Comparison of ENCODE assay signal across 27 mouse cellular contexts in the genomic region with DNA sequence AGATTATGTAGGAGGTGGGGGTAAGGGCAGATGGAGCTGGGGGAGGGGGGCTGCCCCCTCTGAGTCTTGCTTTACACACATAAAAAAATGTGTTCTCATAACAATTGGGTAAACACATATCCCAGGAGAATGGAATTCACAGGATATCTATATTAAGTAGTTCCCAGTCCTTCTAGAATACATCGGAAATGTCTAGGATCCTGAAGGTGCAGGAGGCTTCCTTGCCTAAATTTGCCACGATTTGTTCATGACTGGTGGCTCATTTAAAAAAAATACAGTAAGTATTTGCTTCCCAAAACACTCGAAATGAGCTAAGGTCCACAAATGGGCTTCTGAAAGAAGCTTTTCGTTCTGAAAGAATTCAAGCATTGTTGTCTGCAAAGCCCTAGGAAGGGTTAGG.
A peak's percentile ranks its signal among the peaks of the same experiment; 100 is the strongest.
DNase-seq lines count a peak whose midpoint lies in the region; ATAC-seq and TF ChIP-seq lines count a peak whose summit lies in the region.
"Had no signal": no experiment of that assay in that cellular context is flagged by ENCODE, and none has a peak within 500 bp of the region (broad histone marks: within the 10 kb centered on the region; RNA-seq: fewer than 3 reads in every experiment).

No protein-coding gene starts in this region.

- no peak for DNase-seq in gastrocnemius, adult 2 months
- DNase-seq in gastrocnemius, postnatal 4 days (ENCODE audit: low spot score in 2 of 2) = no peak
- no peak for DNase-seq in heart, adult 18-20 months
- DNase-seq in kidney, postnatal 0 days (ENCODE audit: low spot score) = peak; percentile 34
- DNase-seq in kidney, adult 18-20 months = no peak
- peak; percentile 28 for DNase-seq in midbrain, embryonic 11.5 days (ENCODE audit: low spot score, missing footprints)
- DNase-seq in midbrain, embryonic 10.5 days (ENCODE audit: low spot score) = no peak
- DNase-seq: adrenal gland, adult 8-10 months; adrenal gland, postnatal 36 days; B cell, adult 2 months; cerebellum, adult 11 months; cerebellum, adult 8-10 months; cerebellum, postnatal 14 days; embryo, embryonic 11 days; gastrocnemius, postnatal 36 days; heart, postnatal 36 days had no signal

- peak overlapping the region; percentile 64 for H3K27ac ChIP-seq in gastrocnemius, adult 2 months
- H3K27ac ChIP-seq in heart, embryonic 15.5 days = peak overlapping the region; percentile 37; the same call in 1 of the 2 replicates
- H3K27ac ChIP-seq in kidney, postnatal 0 days = no peak overlapping the region
- H3K27ac ChIP-seq in midbrain, embryonic 11.5 days (ENCODE audit: low read depth, low read length) = no peak overlapping the region
- H3K27ac ChIP-seq in midbrain, embryonic 10.5 days (replicated peaks) = no peak overlapping the region
- H3K27ac ChIP-seq: embryonic facial prominence, embryonic 15.5 days; forebrain, embryonic 10.5 days; heart, embryonic 13.5 days; hindbrain, embryonic 12.5 days had no signal

- ATAC-seq in heart, embryonic 15.5 days (replicated peaks; ENCODE audit: insufficient number of reproducible peaks, insufficient read depth, low FRiP score, low read depth) = no peak
- no peak for ATAC-seq in kidney, postnatal 0 days (replicated peaks; ENCODE audit: low FRiP score, low read depth)
- ATAC-seq in midbrain, embryonic 11.5 days (ENCODE audit: low FRiP score) = no peak
- ATAC-seq: CD4-positive, CD25-positive, alpha-beta regulatory T cell, adult 4 months; forebrain, embryonic 14.5 days; hindbrain, embryonic 16.5 days; inflammation-experienced regulatory T-cells, adult 6 months had no signal

- H3K4me2 ChIP-seq in heart, embryonic 15.5 days = no peak overlapping the region
- H3K4me2 ChIP-seq in kidney, postnatal 0 days (ENCODE audit: low read length) = no peak overlapping the region
- no peak overlapping the region for H3K4me2 ChIP-seq in midbrain, embryonic 11.5 days
- H3K4me2 ChIP-seq: embryonic facial prominence, embryonic 15.5 days; heart, embryonic 13.5 days; hindbrain, embryonic 12.5 days had no signal

- intact Hi-C loops in gastrocnemius, adult 2 months (cut with DNase I) = no loop called here

- H3K4me3 ChIP-seq in gastrocnemius, adult 2 months = no peak overlapping the region
- no peak overlapping the region for H3K4me3 ChIP-seq in heart, embryonic 15.5 days
- H3K4me3 ChIP-seq in kidney, postnatal 0 days (replicated peaks; ENCODE audit: low read depth, low read length) = no peak overlapping the region
- H3K4me3 ChIP-seq in midbrain, embryonic 11.5 days (ENCODE audit: low read depth, low read length) = no peak overlapping the region
- H3K4me3 ChIP-seq in midbrain, embryonic 10.5 days = no peak overlapping the region
- H3K4me3 ChIP-seq: embryonic facial prominence, embryonic 15.5 days; erythroblast, embryonic 14.5 days; forebrain, embryonic 10.5 days; heart, embryonic 13.5 days; hindbrain, embryonic 12.5 days had no signal

- no peaks in the 10 kb centered on the region for H3K27me3 ChIP-seq in heart, embryonic 15.5 days
- no peaks in the 10 kb centered on the region for H3K27me3 ChIP-seq in kidney, postnatal 0 days (ENCODE audit: insufficient read depth, low read length)
- no peaks in the 10 kb centered on the region for H3K27me3 ChIP-seq in midbrain, embryonic 11.5 days (ENCODE audit: control insufficient read depth, insufficient read depth, low read length)
- no peaks in the 10 kb centered on the region for H3K27me3 ChIP-seq in midbrain, embryonic 10.5 days (ENCODE audit: low read depth, poor library complexity, severe bottlenecking)
- H3K27me3 ChIP-seq: embryonic facial prominence, embryonic 15.5 days; heart, embryonic 13.5 days; hindbrain, embryonic 12.5 days had no signal

- no peak overlapping the region for H3K9ac ChIP-seq in heart, embryonic 15.5 days
- H3K9ac ChIP-seq in kidney, postnatal 0 days (ENCODE audit: low read depth, low read length) = no peak overlapping the region
- H3K9ac ChIP-seq in midbrain, embryonic 11.5 days (ENCODE audit: low read length) = no peak overlapping the region
- H3K9ac ChIP-seq: embryonic facial prominence, embryonic 15.5 days; heart, embryonic 13.5 days; hindbrain, embryonic 12.5 days had no signal

- no peak for TF ChIP-seq CTCF in gastrocnemius, adult 2 months (IDR thresholded peaks at IDR 0.05)
- TF ChIP-seq CTCF in kidney, postnatal 0 days (IDR thresholded peaks at IDR 0.05; ENCODE audit: low read depth) = no peak

- H3K9me3 ChIP-seq in heart, embryonic 15.5 days (replicated peaks) = no peaks in the 10 kb centered on the region
- no peaks in the 10 kb centered on the region for H3K9me3 ChIP-seq in kidney, postnatal 0 days (replicated peaks; ENCODE audit: low read length)
- H3K9me3 ChIP-seq in midbrain, embryonic 11.5 days (ENCODE audit: control insufficient read depth, low read length) = no peaks in the 10 kb centered on the region
- no peaks in the 10 kb centered on the region for H3K9me3 ChIP-seq in midbrain, embryonic 10.5 days (replicated peaks)
- H3K9me3 ChIP-seq: embryonic facial prominence, embryonic 15.5 days; forebrain, embryonic 10.5 days; G1E; heart, embryonic 13.5 days; hindbrain, embryonic 12.5 days had no signal

- H3K36me3 ChIP-seq in heart, embryonic 15.5 days = no peaks in the 10 kb centered on the region
- no peaks in the 10 kb centered on the region for H3K36me3 ChIP-seq in kidney, postnatal 0 days (ENCODE audit: insufficient read depth, low read length)
- no peaks in the 10 kb centered on the region for H3K36me3 ChIP-seq in midbrain, embryonic 11.5 days (ENCODE audit: control insufficient read depth, insufficient read depth, low read length)
- H3K36me3 ChIP-seq in midbrain, embryonic 10.5 days = no peaks in the 10 kb centered on the region
- H3K36me3 ChIP-seq: embryonic facial prominence, embryonic 15.5 days; forebrain, embryonic 10.5 days; G1E; heart, embryonic 13.5 days; hindbrain, embryonic 12.5 days had no signal

- 68% methylated on average over 4 of the region's 4 CpGs for WGBS in heart, embryonic 15.5 days
- WGBS in kidney, postnatal 0 days = 70% methylated on average over 4 of the region's 4 CpGs
- 82% methylated on average over 4 of the region's 4 CpGs for WGBS in midbrain, embryonic 11.5 days
- 82% methylated on average over 4 of the region's 4 CpGs for WGBS in midbrain, embryonic 10.5 days

- H3K4me1 ChIP-seq in heart, embryonic 15.5 days (replicated peaks) = peaks cover 3% of the 10 kb centered on the region; the same call in 1 of the 2 replicates
- no peaks in the 10 kb centered on the region; the same call in 1 of the 2 replicates for H3K4me1 ChIP-seq in kidney, postnatal 0 days (replicated peaks; ENCODE audit: insufficient read depth, low read length)
- H3K4me1 ChIP-seq in midbrain, embryonic 11.5 days (ENCODE audit: control insufficient read depth, insufficient read depth, low read length) = no peaks in the 10 kb centered on the region
- H3K4me1 ChIP-seq in midbrain, embryonic 10.5 days = peaks cover 4% of the 10 kb centered on the region; the same call in 1 of the 2 replicates
- H3K4me1 ChIP-seq: embryonic facial prominence, embryonic 15.5 days; hindbrain, embryonic 12.5 days had no signal

Comparison
In these comparisons a context has a peak if more than half of its experiments do, and no peak if none do; other contexts are left out.
1. DNase-seq: peak in kidney, postnatal 0 days (single experiment) and midbrain, embryonic 11.5 days (single experiment); none in gastrocnemius, adult 2 months (single experiment), gastrocnemius, postnatal 4 days (0 of 2), heart, adult 18-20 months (0 of 2), kidney, adult 18-20 months (single experiment) and midbrain, embryonic 10.5 days (single experiment).
2. H3K27ac ChIP-seq: peak in gastrocnemius, adult 2 months (single experiment) and heart, embryonic 15.5 days (single experiment); none in kidney, postnatal 0 days (single experiment), midbrain, embryonic 11.5 days (single experiment) and midbrain, embryonic 10.5 days (single experiment).